Mouse (Mus musculus) cerebellum, postnatal 14 days (tissue): ENCODE measurements around the gene Tuba1b.

Experiments used
- DNase-seq, 2 experiments: peaks; one replicate each; pipeline ENCODE4 v3.0.0; 2021; ENCODE audit warnings: mixed read lengths in 2 of 2

The Tuba1b gene

DNA sequence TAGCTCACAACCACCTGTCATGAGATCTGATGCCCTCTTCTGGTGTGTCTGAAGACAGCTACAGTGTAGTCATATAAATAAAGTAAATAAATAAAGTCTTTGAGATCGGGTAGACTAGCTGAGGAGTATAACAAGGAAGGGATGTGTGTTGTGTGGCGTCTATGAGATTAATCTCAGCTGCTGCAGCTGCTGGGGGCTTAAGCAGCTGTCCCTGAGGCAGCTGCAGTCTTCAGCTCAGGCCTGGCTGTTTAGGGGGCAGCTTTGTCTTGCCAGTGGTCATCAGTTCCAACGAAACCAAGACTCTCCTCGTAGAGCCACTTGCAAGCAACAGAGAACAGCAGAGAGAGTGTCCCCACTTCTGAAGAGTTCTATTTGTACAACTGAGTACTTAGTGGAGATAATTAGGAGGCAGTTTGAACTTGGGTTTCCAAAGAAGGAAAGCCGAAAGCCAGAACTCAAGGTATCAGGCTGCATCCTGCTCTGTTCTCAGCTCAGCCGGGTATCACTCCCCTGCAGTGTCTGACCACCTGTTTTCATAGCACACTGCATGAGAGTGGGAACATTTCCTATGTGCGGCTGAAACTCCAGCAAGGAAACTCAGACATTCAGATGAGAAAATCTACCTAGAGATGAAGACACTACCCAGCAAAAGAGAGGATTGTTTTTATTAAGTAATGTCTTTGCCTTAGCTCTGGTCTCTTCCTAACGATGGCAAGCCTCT, 47.5 kb downstream of the Tuba1b start:
- DNase-seq = peak in 1 of 2 experiments; percentile 43

DNA sequence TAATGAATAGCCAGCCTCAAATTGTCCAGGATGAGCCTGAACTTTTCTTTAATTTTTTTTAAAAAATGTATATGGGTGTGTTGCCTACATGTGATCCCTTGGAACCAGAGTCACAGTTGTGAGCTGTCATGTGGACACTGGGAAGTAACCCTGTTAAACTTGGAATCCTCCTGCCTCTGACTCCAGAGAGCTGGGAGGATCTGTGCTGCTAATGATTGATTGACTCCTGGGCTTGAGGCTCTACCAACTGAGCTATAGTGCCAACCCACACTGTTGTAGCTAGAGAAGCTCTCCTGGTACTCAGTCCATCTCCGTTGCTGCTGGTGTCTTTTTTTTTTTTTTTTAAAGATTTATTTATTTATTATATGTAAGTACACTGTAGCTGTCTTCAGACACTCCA, 50.3 kb downstream of the Tuba1b start:
- DNase-seq = no peak

DNA sequence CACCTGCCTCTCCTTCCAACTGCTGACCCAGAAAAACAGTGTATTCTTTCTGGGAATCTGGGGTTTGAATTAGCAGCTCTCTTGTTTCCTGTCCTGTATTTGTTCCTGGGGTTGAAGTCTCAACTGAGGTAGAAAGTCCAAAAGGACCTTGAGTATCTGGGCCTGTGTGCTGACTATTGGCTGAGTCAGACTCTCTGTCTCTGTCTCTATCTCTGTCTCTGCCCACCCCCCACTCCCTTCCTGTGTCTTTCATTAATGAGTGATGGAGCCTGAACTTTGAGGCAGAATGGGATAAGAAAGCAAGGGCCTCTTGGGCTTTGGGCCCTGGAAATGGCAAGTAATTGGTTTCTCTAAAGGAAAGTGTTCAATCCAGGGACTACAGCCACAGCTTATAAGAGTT, 50.7 kb downstream of the Tuba1b start:
- no peak for DNase-seq

DNA sequence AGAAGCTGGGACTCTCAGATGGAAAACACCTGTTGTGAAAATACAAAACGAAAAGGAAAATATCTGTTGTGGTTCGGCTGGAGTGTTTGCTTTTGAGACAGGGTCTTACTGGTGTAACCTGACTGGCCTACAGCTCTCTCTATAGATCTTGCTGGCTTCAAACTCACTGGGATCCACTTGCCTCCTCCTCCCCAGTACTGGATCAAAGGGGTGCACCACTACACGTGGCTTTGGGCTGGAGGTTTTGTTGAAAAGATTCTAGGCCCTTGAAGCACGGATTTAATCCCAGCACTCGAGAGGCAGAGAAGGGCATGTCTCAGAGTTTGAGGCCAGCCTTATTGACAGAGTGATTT, 52.7 kb downstream of the Tuba1b start:
- no peak for DNase-seq
